In genomic region chr7:64351087-64351486, GRCm38 (mm10) we compare ENCODE assay signal across 8 mouse cellular contexts. TPM values are rescaled to one million over a fixed set of nuclear protein-coding genes. Genes with fewer than 3 reads are reported as not detected.
DNase-seq lines count a peak whose midpoint lies in the region; ATAC-seq and TF ChIP-seq lines count a peak whose summit lies in the region.

No protein-coding gene starts in this region.

- H3K4me2 ChIP-seq in kidney, embryonic 16.5 days (replicated peaks; ENCODE audit: low read depth, low read length), result no peak overlapping the region

- no peak for TF ChIP-seq POLR2A in kidney, adult 2 months (IDR thresholded peaks at IDR 0.05; ENCODE audit: low read depth, low read length)

- H3K9me3 ChIP-seq in kidney, embryonic 16.5 days (ENCODE audit: low read length), result no peaks in the 10 kb centered on the region

- TF ChIP-seq CTCF in kidney, adult 2 months (conservative IDR thresholded peaks at IDR 0.05; ENCODE audit: insufficient read depth, insufficient read length, low read depth, low read length), result no peak

- peaks cover 5% of the 10 kb centered on the region; the same call in 1 of the 2 replicates for H3K4me1 ChIP-seq in kidney, adult 2 months (ENCODE audit: control insufficient read depth, insufficient read depth, low read length)
- H3K4me1 ChIP-seq in kidney, embryonic 16.5 days (ENCODE audit: insufficient read depth, low read length), result no peaks in the 10 kb centered on the region

- peak overlapping the region; percentile 53 for H3K27ac ChIP-seq in kidney, adult 2 months (ENCODE audit: insufficient read depth, low read depth, low read length)
- H3K27ac ChIP-seq in kidney, embryonic 16.5 days (ENCODE audit: low read length), result no peak overlapping the region

- no peak for ATAC-seq in kidney, embryonic 16.5 days (ENCODE audit: low FRiP score, low TSS enrichment)
- ATAC-seq in megakaryocyte-erythroid progenitor cell, adult 5-6 weeks (replicated peaks; ENCODE audit: low FRiP score, low TSS enrichment, poor library complexity, severe bottlenecking), result no peak

- 66% methylated on average over 4 of the region's 4 CpGs for WGBS in kidney, adult 2 months
- WGBS in kidney, embryonic 16.5 days, result 84% methylated on average over 4 of the region's 4 CpGs

- no peaks in the 10 kb centered on the region for H3K27me3 ChIP-seq in kidney, adult 2 months (replicated peaks; ENCODE audit: control insufficient read depth, insufficient read depth, low read length)
- H3K27me3 ChIP-seq in kidney, embryonic 16.5 days (ENCODE audit: insufficient read depth, low read length), result no peaks in the 10 kb centered on the region

- no peak overlapping the region for H3K4me3 ChIP-seq in kidney, adult 2 months (ENCODE audit: insufficient read depth, low read depth, low read length)
- no peak overlapping the region for H3K4me3 ChIP-seq in kidney, embryonic 16.5 days (ENCODE audit: low read length)

- no peak overlapping the region for H3K9ac ChIP-seq in kidney, embryonic 16.5 days (replicated peaks; ENCODE audit: low read length)

- DNase-seq in kidney, adult 2 months, result peak; percentile 68
- peak; percentile 75 to 82 for DNase-seq in cerebellum, postnatal 25 days
- peak; percentile 91 for DNase-seq in layer of hippocampus, adult 9-11 months
- peak; percentile 52 for DNase-seq in right cerebral cortex, postnatal 14 days
- DNase-seq in thymus, postnatal 10 days (ENCODE audit: low spot score in 2 of 2), result no peak
- no peak for DNase-seq in T-cell, adult 2 months (ENCODE audit: low spot score)

- H3K36me3 ChIP-seq in kidney, adult 2 months (ENCODE audit: control insufficient read depth, insufficient read depth, low read length), result no peaks in the 10 kb centered on the region
- H3K36me3 ChIP-seq in kidney, embryonic 16.5 days (ENCODE audit: insufficient read depth, low read length), result peaks cover 39% of the 10 kb centered on the region

RNA-seq across cellular contexts. Expression of gene Fan1, which starts 22.8 kb away (rescaled TPM):
- polyA plus RNA-seq in kidney, adult 2 months (2012; rRNA removed), result 2.8 and 3.2 TPM in 2 replicates
- polyA plus RNA-seq in kidney, embryonic 16.5 days (2015; fragmentation: Nextera tagmentation; extraction: Ambion mirVana), result 6.1 and 6.8 TPM in 2 replicates
- total RNA-seq in megakaryocyte-erythroid progenitor cell, adult 5-6 weeks (2014; fragmentation: Nextera tagmentation), result 6.3 and 6.9 TPM in 2 replicates
- total RNA-seq in megakaryocyte-erythroid progenitor cell, adult 5-6 weeks (2017), result 6.3 and 9.0 TPM in 2 replicates

RNA-seq across cellular contexts. Expression of gene Mphosph10, which starts 41.0 kb away (rescaled TPM):
- polyA plus RNA-seq in kidney, adult 2 months (2012; rRNA removed), result 0.95 and 1.5 TPM in 2 replicates
- 37.9 and 40.0 TPM in 2 replicates for polyA plus RNA-seq in kidney, embryonic 16.5 days (2015; fragmentation: Nextera tagmentation; extraction: Ambion mirVana)
- 62.4 and 71.1 TPM in 2 replicates for total RNA-seq in megakaryocyte-erythroid progenitor cell, adult 5-6 weeks (2014; fragmentation: Nextera tagmentation)
- total RNA-seq in megakaryocyte-erythroid progenitor cell, adult 5-6 weeks (2017), result 180 and 206 TPM in 2 replicates

RNA-seq across cellular contexts. Expression of gene Mcee, which starts 41.3 kb away (rescaled TPM):
- polyA plus RNA-seq in kidney, adult 2 months (2012; rRNA removed), result 77.6 and 106 TPM in 2 replicates
- 95.4 and 100 TPM in 2 replicates for polyA plus RNA-seq in kidney, embryonic 16.5 days (2015; fragmentation: Nextera tagmentation; extraction: Ambion mirVana)
- total RNA-seq in megakaryocyte-erythroid progenitor cell, adult 5-6 weeks (2014; fragmentation: Nextera tagmentation), result 45.6 and 49.8 TPM in 2 replicates
- 80.3 and 112 TPM in 2 replicates for total RNA-seq in megakaryocyte-erythroid progenitor cell, adult 5-6 weeks (2017)

Comparison
In these comparisons a context has a peak if more than half of its experiments do, and no peak if none do; other contexts are left out.
1. RNA of gene Mphosph10, which starts 41.0 kb away (polyA plus RNA-seq): 37.9 to 40.0 TPM in kidney, embryonic 16.5 days; 0.95 to 1.5 TPM in kidney, adult 2 months; every median in the first group is over 10 times any median in the second.
2. DNase-seq: peak in kidney, adult 2 months (single experiment), cerebellum, postnatal 25 days (2 of 2), layer of hippocampus, adult 9-11 months (single experiment) and right cerebral cortex, postnatal 14 days (single experiment); none in thymus, postnatal 10 days (0 of 2) and T-cell, adult 2 months (single experiment).